Mouse (Mus musculus) brain, embryonic 14.5 days (tissue): ENCODE results near the gene Defb45.

Experiments used
- CTCF ChIP-seq: fragments of 200-500 bp; IDR thresholded peaks from 2 replicates; pipeline ENCODE4 v1.5.1; 2012; ENCODE audit warnings: inconsistent platforms, mild to moderate bottlenecking, moderate library complexity, borderline replicate concordance; ENCODE audit not compliant: insufficient read depth, insufficient read length; ENCODE audit errors: extremely low read depth
- POLR2A ChIP-seq: fragments of 200-500 bp; IDR thresholded peaks from 2 replicates; pipeline ENCODE4 v1.6.1; 2012; ENCODE audit warnings: mild to moderate bottlenecking, inconsistent platforms, borderline replicate concordance; ENCODE audit not compliant: poor library complexity, insufficient read depth, insufficient read length, severe bottlenecking; ENCODE audit errors: extremely low read depth

DNA sequence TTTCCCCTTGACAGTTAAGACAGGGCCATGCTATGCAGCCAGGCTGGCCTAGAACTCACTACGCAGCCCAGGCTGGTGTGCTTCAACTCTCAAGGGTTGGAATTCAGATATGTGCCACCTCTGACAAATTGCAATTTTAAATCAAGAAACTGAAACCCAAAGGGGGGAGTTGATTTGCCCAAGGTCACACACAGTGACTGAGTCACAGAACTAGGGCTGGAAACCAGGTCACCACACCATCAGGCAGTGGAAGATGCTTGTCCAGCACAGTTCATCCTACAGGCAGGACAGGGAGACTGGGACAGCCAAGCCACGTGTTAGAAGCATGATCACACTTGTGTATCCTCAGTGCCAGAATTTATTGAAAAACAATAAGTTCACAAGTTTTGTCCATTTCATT, 25.4 kb upstream of the Defb45 start:
- TF ChIP-seq POLR2A (no peak), CTCF (no peak)
